Mouse (Mus musculus) right cerebral cortex, adult 18-20 months (tissue): ENCODE data around the gene Ccr3.
A peak's percentile ranks its signal among the peaks of the same experiment; 100 is the strongest.
"Not testable (repeated sequence)": the region's sequence is repeated elsewhere in the genome, so short reads cannot be mapped to it uniquely, and the experiment has no call there.

Experiments
- DNase-seq: peaks from one replicate; pipeline ENCODE4 v3.0.0; 2022; ENCODE audit warnings: mixed read lengths

Ccr3 gene

DNA sequence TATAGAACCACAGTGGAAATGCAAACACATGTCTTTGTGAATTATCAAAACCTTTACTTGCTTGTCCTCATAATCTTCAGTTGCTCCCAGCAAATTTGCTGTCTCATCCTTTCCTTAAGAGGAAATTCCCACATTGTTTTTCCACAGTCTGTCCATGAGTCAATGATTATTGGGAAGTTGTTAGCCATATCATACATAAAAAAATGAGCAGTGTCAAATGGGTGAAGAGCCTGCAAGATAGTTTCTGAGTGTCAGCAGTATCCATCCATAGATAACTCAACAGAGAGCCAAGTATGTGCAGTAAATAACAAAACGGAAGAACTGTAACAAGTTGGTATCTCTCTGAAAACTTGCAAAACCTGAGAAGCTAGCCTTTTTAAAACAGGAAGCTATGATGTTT, at the start of gene Ccr3:
Gene Ccr3 (plus strand): TSS at position 301 of the 400 bp plus-strand sequence.
- DNase-seq, result no peak

DNA sequence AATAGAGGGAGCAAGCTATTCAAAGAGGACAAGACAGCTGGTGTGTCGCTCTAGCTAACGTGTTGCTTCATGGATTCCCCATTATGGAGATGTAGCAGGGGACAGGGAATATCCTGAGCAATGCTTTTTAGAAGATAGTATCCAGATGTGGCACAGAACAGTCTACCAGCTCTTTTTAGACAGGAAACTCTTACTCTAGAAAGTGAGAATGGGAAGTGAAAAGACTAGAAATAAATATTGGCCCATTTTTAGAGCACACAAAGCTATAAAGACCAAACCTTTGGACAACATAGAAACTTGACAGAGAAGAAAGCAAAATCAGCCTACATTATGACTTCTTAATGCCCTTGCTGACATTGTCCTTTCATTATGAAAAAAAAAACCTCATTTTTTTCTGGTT, 46.1 kb upstream of the Ccr3 start:
- no peak for DNase-seq

DNA sequence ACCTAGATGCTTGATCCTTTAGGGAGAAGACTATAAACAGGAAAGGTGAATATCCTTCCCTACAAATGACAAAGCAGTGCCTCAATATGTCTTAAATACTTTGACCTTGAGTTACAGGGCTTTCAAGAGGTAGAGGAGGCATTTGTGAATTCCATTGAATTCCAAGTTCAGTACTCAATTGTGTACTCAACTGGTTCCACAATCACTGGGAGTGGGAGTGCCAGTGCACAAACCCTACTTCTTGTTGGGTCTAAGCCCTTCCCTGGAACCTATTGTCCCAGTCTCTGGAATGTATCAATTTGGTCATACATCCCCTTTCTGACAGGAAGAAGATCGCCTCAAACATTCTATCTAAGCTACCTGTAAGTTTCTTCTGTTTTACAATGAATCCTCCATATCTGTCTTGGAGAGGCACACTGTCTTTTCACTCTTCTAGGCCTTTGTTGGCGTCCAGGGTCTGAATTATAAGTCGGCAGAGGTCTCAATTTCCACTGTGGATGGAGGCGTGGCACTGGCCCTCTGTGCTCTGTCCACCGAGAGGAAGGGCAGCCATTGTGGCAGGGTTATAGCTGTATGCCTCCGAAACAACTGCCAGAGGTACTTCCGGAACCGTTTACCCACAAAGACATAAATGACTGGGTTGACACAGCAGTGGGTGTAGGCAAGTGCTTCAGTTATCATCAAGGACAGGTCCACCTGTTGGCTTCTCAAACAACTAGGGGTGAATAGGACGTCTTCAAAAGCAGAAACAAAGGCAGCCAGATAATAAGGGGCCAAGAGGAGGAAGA, 44.7 kb upstream of the Ccr3 start:
- no peak for DNase-seq

DNA sequence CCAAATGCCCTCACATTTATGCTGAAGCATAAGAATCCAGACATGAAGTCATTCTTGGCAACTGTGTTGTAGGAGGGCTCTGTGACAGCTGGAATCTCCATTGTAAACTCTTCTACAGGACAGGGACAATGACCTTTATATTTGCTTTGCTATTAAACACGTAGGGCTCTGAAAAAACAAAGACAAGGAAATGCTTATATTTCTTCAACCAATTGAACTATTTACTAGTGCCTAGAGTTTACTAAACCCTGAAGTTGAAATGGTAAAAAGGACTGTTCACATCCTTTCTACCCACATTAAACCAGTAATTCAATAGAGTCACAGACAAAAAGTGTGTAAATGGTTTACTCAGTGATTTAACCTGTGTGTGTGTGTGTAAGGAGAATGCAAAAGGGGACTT, 43.5 kb upstream of the Ccr3 start, which contains the start of gene Ccr1l1:
Gene Ccr1l1 (minus strand): TSS at position 101 of the 400 bp plus-strand sequence.
- DNase-seq, result no peak

DNA sequence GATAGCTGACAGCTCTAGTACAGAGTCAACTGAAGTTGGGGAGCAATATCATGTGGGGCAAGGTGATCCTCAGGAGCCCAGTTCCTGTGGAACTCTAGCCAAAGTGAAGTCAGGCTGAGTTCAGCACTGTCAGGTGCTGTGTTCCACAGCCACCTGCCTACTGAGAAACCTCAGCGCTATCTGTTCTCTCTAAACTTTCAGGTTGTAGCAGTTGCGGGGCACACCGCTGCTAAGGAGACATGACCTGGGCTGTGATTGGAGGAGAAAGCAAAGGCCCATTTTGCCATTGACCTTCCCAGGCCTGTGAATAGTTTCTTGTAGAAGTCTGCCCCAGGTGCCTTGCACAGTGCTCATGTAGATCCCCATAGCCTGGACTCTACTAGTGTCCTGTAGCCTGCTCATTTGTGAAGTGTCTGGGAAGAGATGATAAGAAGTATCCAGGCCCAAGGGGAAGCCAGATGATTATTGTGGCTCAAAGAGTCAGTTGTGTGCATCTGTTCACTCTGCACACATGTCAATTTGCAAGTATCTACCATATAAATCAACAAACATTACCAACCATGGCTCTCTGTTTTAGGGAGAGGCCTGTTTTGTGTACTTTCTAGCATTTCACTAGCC, 40.8 kb upstream of the Ccr3 start:
- not testable (repeated sequence) for DNase-seq

DNA sequence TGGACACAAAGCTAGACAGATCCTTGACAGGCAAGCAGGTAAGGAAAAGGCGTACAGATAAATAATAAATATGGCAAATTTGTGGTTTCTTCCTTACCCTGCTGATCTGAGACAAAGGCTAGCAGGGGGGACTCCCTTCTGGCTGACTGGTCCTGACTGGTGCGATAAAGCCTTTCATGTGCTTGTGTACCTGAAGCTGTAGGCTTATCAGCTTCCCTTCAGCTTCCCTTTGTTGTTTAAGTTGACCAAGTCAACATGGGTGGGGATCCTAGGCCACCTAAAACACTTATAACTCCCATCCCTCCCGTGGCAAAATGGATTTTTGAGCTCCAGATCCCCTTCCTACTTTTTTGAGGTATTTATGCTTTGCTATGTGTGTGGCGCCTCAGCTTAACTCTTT, 39.9 kb upstream of the Ccr3 start:
- no peak for DNase-seq

DNA sequence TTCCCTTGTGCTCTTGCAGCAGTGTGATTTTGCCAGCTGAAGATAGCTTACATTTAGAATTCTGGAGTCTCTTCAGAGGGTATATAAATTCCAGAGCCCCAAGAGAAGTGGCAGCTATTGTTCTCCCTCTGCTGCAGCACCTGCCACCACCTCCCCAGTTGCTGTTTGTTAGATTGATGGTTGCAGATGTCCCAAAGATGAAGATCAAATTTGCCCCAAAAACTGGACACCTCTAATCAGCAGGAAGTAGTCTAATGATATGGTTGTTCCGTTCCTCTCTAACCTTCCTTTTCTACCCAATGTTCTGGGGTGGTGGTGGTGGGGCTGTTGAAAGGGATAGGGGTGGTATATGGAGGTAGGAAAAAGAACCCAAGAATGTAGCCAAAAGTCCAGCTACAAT, 39.1 kb upstream of the Ccr3 start:
- DNase-seq, result no peak

DNA sequence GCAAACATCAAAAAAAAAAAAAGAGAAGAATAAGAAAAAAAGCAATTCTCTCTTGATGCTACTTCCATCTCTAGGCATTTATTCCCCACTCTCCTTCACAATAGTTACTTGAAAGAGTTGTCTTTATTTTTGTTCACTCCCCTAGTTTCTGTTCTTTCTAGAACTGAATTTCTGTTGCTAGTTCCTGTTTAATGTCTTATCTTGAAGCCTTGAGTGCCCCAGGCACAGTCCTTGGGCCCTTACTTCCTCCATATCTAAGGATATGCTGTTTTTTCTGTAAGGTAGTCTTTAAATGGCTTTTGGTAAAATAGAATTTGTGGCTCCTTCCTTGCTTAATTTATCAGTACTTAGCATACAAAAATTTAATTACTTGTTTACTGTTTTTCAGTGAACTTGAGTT, 36.8 kb upstream of the Ccr3 start:
- DNase-seq, result no peak

DNA sequence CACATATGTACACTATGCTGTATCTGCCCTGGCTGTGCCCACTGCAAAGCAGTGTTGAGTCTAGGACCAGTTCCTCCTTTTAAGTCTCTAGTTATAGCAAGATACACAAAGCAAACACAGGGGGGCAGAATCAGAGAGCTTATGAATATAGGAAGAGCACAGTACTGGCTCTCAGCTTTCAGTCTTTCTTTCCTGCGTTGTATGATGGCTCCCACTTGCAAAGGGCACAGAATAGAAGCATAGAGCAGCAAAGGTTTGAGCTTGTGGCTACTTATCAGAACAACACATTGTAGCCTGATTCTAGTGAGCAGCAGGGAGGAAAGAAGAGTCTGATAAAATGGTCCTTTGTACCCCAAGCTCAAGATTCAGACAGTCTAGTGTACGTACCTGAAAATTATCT, 35.6 kb upstream of the Ccr3 start:
- DNase-seq, result no peak

DNA sequence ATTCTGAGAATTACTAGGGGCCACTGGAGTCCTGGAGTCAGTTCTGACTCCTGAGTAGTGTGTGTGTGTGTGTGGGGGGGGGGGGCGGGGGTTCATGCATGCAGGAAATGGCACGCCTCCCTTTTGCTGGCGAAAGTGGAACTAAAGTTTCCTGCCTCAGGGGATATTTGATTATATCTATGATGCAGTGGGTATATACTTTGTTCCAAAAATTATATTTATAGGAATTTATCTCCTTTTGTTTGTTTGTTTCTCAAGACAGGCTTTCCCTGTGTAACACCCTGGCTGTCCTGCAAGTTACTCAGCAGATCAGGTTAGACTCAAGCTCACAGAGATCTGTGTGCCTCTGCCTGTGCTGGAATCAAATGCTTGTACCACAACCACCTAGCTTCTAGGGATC, 32.1 kb upstream of the Ccr3 start:
- no peak for DNase-seq

DNA sequence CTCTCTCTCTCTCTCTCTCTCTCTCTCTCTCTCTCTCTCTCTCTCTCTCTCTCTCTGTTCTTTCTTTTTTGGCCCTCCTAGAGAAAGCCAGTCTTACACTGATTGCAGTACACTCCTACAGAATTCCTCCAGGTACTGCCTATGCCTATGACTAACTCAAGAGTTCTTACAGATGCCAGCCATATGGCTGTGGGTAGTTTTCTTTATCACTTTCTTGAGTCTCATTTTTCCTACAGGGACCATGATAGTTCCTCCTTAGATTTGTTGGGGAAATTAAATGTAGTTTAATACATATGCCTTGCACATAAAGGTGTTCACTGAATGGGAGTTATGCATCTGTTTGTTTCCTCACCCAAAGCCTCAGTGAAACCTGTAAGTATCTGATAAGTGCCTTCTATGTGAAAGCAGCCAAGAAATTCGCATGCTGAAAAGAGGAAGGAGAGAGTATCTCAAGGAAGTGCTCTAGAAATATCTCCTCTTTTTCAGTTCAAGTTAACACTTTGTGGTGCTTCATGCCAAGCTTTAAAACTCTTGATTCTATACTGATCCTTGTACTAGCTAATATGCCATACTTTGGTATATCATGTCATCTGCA, 30.4 kb upstream of the Ccr3 start:
- peak; percentile 34 for DNase-seq

DNA sequence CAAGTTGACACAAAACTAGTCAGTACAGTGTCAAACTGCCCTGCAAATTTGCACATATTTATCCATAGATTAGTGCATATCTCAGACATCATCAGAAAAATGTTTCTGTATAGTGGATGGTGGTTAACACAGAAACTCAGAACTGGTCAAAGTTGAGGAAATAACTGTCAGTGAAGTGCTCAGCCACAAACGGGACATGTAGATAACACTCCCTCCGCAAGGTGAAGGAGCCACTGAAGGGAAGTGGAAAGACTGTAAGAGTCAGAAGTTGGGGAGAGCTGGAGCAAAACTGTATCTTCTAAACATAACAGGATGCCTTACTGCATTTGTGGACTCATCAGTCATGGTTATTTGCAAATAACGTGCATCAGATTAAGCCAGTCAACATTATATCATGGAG, 24.1 kb upstream of the Ccr3 start:
- DNase-seq, result no peak

DNA sequence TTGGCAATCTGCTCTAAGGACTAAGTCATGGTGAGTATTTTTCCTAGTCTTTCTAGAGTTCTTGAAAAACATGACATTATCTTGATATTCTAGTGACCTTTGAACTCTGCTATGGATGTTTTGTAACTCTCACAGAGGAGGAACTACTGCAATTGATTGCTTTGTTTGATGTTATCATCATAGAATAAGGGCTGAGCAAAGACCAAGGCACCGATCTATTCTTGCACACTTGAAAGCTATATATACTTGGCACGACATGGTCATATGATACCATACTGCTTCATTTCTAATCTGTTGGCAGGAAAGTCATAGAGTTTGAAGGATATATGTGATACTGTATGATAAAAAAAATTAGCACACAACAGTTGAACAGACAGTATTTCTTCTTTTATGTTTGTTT, 22.0 kb upstream of the Ccr3 start:
- DNase-seq, result no peak

DNA sequence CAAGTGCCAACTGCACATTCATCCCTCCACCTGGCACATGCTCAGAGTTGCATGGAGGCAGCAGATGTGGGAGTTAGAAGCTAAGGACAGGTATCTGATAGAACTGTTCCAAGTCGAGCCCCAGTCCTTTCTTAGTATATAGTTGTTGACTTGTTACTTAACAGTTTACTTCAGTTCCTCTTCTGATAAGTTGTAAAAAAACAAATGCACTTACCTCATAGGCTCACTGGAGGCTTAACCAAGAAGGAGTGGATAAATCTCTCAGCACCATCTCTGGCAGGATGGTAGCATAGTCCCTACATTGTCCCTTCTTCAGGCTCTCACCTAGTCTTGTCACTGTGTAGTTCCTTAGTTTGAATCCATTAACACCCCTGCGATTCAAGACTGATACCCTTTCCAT, 9.1 kb upstream of the Ccr3 start:
- DNase-seq, result no peak

DNA sequence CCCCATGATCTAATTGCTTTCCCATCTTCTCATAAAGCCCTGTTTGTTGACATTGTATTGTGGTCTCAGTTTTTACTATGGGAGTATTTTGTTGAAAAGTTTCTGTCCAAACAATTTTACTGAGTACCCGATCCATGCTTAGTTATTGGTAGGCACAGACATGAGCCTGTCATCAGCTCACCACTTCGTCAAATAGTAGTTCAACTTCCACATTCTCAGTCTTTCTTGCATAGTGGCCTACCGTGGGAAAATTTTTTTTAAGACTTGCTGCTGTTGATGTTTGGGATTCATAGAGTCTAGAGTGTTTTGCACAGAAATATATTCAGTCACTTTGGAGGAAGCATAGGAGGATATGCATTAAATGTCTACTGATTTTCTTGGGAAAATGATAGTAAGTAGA, 8.5 kb upstream of the Ccr3 start:
- no peak for DNase-seq

DNA sequence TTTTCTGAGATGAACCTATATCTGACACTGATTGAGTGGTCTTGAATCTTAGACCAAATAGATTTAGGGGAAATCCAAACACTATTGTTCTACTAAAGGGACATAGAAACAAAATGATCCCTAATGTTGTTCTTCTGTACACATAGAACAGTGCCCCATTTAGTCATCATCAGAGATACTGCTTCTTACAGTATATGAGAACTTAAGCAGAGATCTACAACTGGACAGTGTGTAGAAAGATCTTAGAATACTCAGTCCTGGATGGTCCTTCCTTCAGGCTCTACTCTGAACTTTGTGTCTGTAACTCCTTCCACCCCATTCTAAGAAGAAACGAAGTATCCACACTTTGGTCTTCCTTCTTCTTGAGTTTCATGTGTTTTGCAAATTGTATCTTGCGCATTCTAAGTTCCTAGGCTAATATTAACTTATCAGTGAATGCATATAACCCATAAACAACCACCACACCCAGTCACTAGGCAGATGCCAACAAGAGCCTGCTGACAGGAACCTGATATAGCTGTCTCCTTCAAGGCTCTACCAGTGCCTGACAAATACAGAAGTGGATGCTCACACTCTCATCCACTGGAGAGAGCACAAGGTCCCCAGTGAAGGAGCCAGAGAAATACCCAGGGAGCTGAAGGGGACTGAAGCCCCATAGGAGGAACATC, 6.7 kb upstream of the Ccr3 start:
- no peak for DNase-seq

DNA sequence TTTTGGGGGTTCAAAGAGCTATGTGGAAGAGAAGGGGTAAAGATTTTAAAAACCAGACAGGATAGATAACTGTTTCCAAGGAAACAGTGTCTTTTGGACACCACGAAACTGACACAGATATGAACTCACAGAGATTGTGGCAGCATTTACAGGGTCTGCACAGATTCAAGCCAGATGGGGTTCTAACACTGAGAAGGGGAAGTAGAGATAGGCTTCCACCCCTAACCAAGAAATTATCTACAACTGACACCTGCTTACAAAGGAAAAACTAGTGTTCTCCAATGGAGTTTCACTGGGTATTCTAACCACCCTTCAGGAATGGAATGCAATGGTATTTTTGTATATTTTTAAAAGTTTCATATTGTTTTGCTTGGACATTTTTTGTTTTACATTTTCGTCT, 5.7 kb upstream of the Ccr3 start:
- DNase-seq, result no peak

DNA sequence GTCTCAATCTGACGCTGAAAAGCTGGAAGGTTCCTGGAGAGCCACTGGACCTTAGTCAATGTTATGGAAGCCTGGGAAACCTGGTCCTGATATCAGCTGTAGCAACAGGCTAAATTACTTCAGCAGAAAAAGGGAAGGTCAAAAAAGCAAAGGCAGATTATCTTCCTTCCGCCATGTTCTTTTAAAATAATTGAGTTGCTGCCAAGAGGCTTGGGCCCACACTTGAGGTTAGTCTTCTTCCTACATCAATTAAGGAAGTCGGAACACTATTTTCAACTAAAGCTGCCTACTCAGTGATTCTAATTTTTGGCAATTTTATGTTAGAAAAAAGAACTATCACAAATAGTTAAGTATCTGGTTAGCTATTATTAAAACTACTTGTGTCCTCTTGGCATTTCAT, 1.9 kb upstream of the Ccr3 start:
- no peak for DNase-seq

DNA sequence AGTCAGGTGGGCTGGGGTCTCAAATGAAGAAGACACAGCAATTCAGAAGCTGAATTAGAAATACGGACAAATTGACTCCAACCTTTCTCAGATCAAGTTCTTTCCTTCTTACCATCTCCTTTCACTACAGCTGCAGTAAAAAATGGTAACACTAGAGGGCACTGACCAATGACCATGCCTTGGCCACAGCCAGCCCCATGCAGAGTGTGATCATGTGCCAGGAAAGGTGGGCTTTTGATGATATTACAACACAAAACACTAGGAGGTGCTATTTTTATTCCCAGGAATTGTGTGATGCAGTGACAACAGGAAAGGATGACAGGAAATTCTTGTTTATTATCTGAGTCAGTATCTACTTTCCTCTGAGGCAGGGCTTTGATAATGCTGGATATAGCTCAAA, 11.6 kb downstream of the Ccr3 start:
- no peak for DNase-seq

DNA sequence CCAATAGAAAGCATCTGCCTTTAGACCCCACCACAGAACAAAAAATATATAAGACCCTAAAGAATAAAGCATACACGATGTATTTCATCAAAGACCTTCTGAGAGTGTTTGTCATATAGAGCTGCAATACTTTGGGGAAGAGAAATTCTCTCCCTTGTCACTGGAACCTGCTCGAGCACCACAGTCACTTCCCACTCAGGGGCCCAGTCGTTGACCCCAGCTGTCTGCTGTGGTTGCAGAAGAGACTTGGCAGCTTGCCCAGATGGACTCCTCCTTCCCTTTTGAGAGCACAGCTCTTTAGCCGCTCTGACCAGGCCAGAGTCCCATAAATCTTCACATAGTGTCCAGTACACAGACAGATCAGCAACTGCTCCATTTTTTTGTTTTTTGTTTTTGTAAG, 15.9 kb downstream of the Ccr3 start:
- peak; percentile 18 for DNase-seq

DNA sequence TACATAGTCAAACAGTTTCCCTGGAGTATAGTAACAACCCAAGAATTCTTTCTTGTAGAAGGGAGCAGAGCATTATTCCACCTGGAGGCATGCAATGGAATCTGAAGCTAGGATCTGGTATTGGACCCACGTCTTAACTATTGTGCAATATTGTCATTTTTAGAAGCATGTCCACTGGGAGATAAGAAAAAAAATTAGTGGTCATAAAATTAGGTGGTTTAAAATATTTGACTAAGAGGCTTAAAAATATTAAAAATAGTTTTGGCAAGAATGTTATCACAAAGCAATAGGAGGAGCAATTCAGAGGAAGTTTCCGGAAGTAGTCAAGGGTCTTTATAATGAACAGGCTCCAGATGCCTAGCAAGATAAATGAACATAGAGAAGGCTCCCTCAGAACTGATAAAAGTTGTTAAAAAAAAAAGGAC, 16.4 kb downstream of the Ccr3 start:
- DNase-seq, result no peak

DNA sequence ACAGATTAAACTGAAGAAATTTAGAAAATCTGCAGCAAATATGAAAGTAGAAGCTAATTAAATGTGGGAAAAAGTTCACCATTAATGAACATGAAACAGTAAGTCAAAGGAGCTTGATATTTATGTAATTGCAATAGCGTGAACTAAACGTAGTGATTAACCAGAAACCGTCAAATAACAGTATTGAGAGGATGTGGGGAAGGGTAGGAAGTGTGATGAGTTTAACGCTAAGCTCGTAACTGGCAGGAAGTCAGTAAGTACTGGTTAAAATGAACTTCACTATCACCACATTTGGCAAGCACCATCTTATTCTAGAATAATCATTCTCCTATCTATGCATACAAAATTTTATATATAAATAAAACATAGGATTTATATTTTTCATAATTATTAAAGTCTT, 17.2 kb downstream of the Ccr3 start:
- DNase-seq, result no peak

DNA sequence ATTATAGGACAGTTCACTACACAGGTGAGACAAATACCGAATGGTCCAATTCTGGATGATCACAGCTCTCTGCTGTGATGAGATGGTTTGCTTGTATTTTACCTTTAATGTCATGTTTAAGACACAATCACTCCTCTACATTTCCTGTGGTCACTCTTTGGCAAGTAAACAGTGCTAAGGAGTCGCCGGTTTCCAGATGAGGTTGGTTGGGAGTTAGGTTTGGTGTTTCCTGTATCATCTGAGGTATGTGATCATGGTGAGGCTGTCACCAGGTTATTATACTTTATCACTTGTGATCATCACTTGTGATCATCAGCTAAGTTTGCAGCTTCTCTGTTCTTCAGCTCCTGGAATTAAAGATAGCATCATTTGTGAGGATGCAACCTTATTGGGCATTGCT, 19.2 kb downstream of the Ccr3 start:
- no peak for DNase-seq

DNA sequence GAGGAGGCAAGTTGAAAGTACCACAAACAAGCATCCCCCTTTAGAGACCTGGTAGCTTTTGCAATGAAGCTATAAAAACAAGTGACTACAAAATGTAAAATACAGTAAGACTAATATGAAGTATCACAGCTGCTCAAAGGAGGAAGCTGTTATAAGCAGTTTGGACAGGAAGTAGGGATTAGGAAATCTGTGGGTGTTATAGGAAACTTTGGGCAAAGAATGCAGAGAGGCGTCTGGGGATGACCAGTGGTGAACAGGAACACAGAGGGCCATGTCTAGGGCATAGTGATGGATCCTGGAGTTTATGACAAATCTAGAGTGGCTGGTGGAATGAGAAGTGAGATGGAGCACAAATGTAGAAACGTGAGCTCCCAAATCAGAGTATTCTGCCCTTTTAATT, 31.8 kb downstream of the Ccr3 start:
- DNase-seq, result no peak
